Mouse (Mus musculus): ENCODE measurements around the gene Lonp1. TPM values are rescaled to one million over a fixed set of nuclear protein-coding genes. Genes with fewer than 3 reads are reported as not detected.

The Lonp1 gene
- polyA plus RNA-seq, 1 experiment from 2014 or later, result 47.7 TPM

GRCm38 (mm10) chr17:56605431-56605830 is 21.3 kb downstream of the Lonp1 start:
- peaks cover 18% of the 10 kb centered on the region for H3K4me1 ChIP-seq

DNA sequence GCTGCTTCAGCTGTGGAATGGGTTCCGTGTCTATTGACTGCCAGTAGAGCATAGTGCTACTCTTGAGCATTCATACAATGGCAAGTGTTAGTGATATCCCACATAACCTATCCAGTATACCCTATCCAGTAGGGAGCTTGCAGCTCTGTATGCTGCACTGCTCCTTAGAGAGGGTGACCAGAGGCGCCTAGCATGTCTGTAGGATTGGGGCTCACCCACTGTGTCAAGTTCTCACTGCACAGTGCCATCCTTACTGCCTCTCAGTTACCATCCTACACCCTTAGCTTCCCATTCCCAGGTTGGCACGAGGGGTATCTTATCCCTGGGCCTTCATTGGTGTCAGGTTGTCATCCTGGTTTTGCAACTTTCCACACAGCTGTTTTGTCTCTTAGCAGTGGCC is 22.3 kb downstream of the Lonp1 start:
- no peak for ATAC-seq (replicated peaks)
- Histone ChIP-seq H3K9ac (replicated peaks) (no peak overlapping the region), H3K36me3 (peaks cover 85% of the 10 kb centered on the region), H3K4me3 (no peak overlapping the region), H3K4me2 (replicated peaks) (no peak overlapping the region), H3K9me3 (no peaks in the 10 kb centered on the region), H3K27me3 (no peaks in the 10 kb centered on the region), H3K27ac (replicated peaks) (no peak overlapping the region), H3K4me1 (peaks cover 12% of the 10 kb centered on the region)
- over 99% methylated on average over 3 of the region's 3 CpGs for WGBS

More at GRCm38 (mm10) chr17:56605431-56605830, 21.3 kb downstream of the Lonp1 start:
- no peak for ATAC-seq (replicated peaks)
- no peak overlapping the region for H3K27ac ChIP-seq (replicated peaks)
- peaks cover 75% of the 10 kb centered on the region for H3K36me3 ChIP-seq
- no peaks in the 10 kb centered on the region for H3K27me3 ChIP-seq
- H3K9ac ChIP-seq (replicated peaks), result no peak overlapping the region
- 88% methylated on average over 9 of the region's 9 CpGs for WGBS
- H3K4me3 ChIP-seq, result no peak overlapping the region
- H3K4me2 ChIP-seq (replicated peaks), result no peak overlapping the region
- no peaks in the 10 kb centered on the region for H3K9me3 ChIP-seq

GRCm38 (mm10) chr17:56604070-56604380 is 22.7 kb downstream of the Lonp1 start:
- no peak for ATAC-seq (replicated peaks)
- H3K4me3 ChIP-seq, result no peak overlapping the region
- no peak overlapping the region for H3K9ac ChIP-seq (replicated peaks)
- no peaks in the 10 kb centered on the region for H3K27me3 ChIP-seq
- peaks cover 88% of the 10 kb centered on the region for H3K36me3 ChIP-seq
- peaks cover 10% of the 10 kb centered on the region for H3K4me1 ChIP-seq
- H3K27ac ChIP-seq (replicated peaks), result no peak overlapping the region
- no peak overlapping the region for H3K4me2 ChIP-seq (replicated peaks)
- WGBS, result 93% methylated on average over 9 of the region's 9 CpGs
- no peaks in the 10 kb centered on the region for H3K9me3 ChIP-seq

GRCm38 (mm10) chr17:56603186-56604069 is 23.3 kb downstream of the Lonp1 start:
- Histone ChIP-seq H3K36me3 (peaks cover 88% of the 10 kb centered on the region), H3K4me1 (peaks cover 4% of the 10 kb centered on the region), H3K4me2 (replicated peaks) (no peak overlapping the region), H3K27me3 (no peaks in the 10 kb centered on the region), H3K9me3 (no peaks in the 10 kb centered on the region), H3K4me3 (no peak overlapping the region), H3K9ac (replicated peaks) (no peak overlapping the region), H3K27ac (replicated peaks) (no peak overlapping the region)
- WGBS, result 95% methylated on average over 28 of the region's 28 CpGs
- ATAC-seq (replicated peaks), result no peak

- Histone ChIP-seq H3K27ac (replicated peaks) (no peak overlapping the region), H3K4me1 (peaks cover 18% of the 10 kb centered on the region), H3K9me3 (no peaks in the 10 kb centered on the region), H3K9ac (replicated peaks) (no peak overlapping the region), H3K4me3 (no peak overlapping the region), H3K27me3 (no peaks in the 10 kb centered on the region), H3K4me2 (replicated peaks) (no peak overlapping the region), H3K36me3 (peaks cover 84% of the 10 kb centered on the region)
- WGBS, result 83% methylated on average over 8 of the region's 8 CpGs
- ATAC-seq (replicated peaks), result no peak
These were observed 33.0 kb downstream of the Lonp1 start for GRCm38 (mm10) chr17:56593527-56594271.

GRCm38 (mm10) chr17:56592553-56592952 is 34.1 kb downstream of the Lonp1 start:
- H3K36me3 ChIP-seq, result peaks cover 87% of the 10 kb centered on the region
- no peak overlapping the region for H3K9ac ChIP-seq (replicated peaks)
- ATAC-seq (replicated peaks), result no peak
- no peak overlapping the region for H3K4me2 ChIP-seq (replicated peaks)
- H3K4me1 ChIP-seq, result peaks cover 30% of the 10 kb centered on the region
- no peaks in the 10 kb centered on the region for H3K9me3 ChIP-seq
- no peak overlapping the region for H3K27ac ChIP-seq (replicated peaks)
- H3K27me3 ChIP-seq, result no peaks in the 10 kb centered on the region
- no peak overlapping the region for H3K4me3 ChIP-seq

DNA sequence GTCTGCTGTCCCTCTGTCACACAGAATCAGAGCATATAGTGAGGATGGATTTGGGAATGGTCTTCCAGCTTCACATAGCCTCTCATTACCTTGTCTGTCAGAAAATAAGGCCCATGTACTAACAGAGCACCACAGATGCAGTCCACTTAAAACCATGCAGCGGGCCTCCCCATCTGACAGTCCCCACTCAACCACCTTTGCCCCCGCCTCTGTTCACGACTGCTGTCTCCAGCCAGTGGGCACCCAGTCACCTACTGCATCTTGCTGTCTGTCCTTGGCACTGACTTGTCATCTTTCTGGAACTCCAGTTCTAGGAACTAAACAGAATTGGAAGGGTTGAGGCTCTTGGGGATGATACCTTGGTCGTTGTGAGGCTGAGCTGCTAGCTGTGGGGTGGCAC is 37.8 kb downstream of the Lonp1 start:
- Histone ChIP-seq H3K4me2 (replicated peaks) (no peak overlapping the region), H3K4me1 (peaks cover 50% of the 10 kb centered on the region), H3K27ac (replicated peaks) (no peak overlapping the region), H3K27me3 (no peaks in the 10 kb centered on the region), H3K36me3 (peaks cover 60% of the 10 kb centered on the region), H3K9ac (replicated peaks) (no peak overlapping the region), H3K4me3 (no peak overlapping the region), H3K9me3 (no peaks in the 10 kb centered on the region)
- no peak for ATAC-seq (replicated peaks)
- WGBS, result 91% methylated on average over 4 of the region's 4 CpGs

- H3K4me3 ChIP-seq, result no peak overlapping the region
- no peaks in the 10 kb centered on the region for H3K27me3 ChIP-seq
- no peak overlapping the region for H3K27ac ChIP-seq (replicated peaks)
- no peak for ATAC-seq (replicated peaks)
- H3K4me1 ChIP-seq, result peaks cover 58% of the 10 kb centered on the region
- WGBS, result 77% methylated on average over 1 of the region's 1 CpGs
- H3K9ac ChIP-seq (replicated peaks), result peak overlapping the region; percentile 5; the same call in 1 of the 2 replicates
- H3K4me2 ChIP-seq (replicated peaks), result no peak overlapping the region
- peaks cover 49% of the 10 kb centered on the region for H3K36me3 ChIP-seq
- H3K9me3 ChIP-seq, result no peaks in the 10 kb centered on the region
These were observed 38.9 kb downstream of the Lonp1 start for GRCm38 (mm10) chr17:56587773-56588172.

GRCm38 (mm10) chr17:56585171-56585821 is 41.4 kb downstream of the Lonp1 start:
- under 1% methylated on average over 61 of the region's 61 CpGs for WGBS
- H3K4me2 ChIP-seq (replicated peaks), result peak overlapping the region; percentile 88

GRCm38 (mm10) chr17:56584257-56585130 is 42.2 kb downstream of the Lonp1 start, which contains the start of the genes Safb2 and Safb:
TSS of gene Safb2 (minus strand) at chr17:56584585.
TSS of gene Safb (plus strand) at chr17:56584825.
- Histone ChIP-seq H3K4me1 (peaks cover 60% of the 10 kb centered on the region), H3K9me3 (no peaks in the 10 kb centered on the region), H3K9ac (replicated peaks) (peak within 1 kb of the TSS; percentile 84), H3K27me3 (no peaks in the 10 kb centered on the region), H3K36me3 (peaks cover 52% of the 10 kb centered on the region), H3K4me3 (peak within 1 kb of the TSS; percentile 98), H3K4me2 (replicated peaks) (peak within 1 kb of the TSS; percentile 88), H3K27ac (replicated peaks) (peak within 1 kb of the TSS; percentile 95)
- ATAC-seq (replicated peaks), result peak; percentile 97
- under 1% methylated on average over 86 of the region's 101 CpGs for WGBS

More at GRCm38 (mm10) chr17:56585171-56585821, 41.4 kb downstream of the Lonp1 start:
- peak overlapping the region; percentile 84 for H3K9ac ChIP-seq (replicated peaks)
- peak overlapping the region; percentile 98 for H3K4me3 ChIP-seq
- H3K27me3 ChIP-seq, result no peaks in the 10 kb centered on the region
- peaks cover 52% of the 10 kb centered on the region for H3K36me3 ChIP-seq
- peak; percentile 32 for ATAC-seq (replicated peaks)
- H3K27ac ChIP-seq (replicated peaks), result peak overlapping the region; percentile 95
- peaks cover 64% of the 10 kb centered on the region for H3K4me1 ChIP-seq
- H3K9me3 ChIP-seq, result no peaks in the 10 kb centered on the region

GRCm38 (mm10) chr17:56583611-56584256 is 43.0 kb downstream of the Lonp1 start:
- H3K4me2 ChIP-seq (replicated peaks), result peak overlapping the region; percentile 64
- H3K4me3 ChIP-seq, result peak overlapping the region; percentile 98
- ATAC-seq (replicated peaks), result 0 out of 2 replicates have a peak, but pooled peaks have one; percentile 0
- peaks cover 57% of the 10 kb centered on the region for H3K4me1 ChIP-seq
- WGBS, result 3% methylated on average over 32 of the region's 33 CpGs
- no peaks in the 10 kb centered on the region for H3K27me3 ChIP-seq
- H3K36me3 ChIP-seq, result peaks cover 52% of the 10 kb centered on the region
- H3K27ac ChIP-seq (replicated peaks), result peak overlapping the region; percentile 95
- H3K9ac ChIP-seq (replicated peaks), result peak overlapping the region; percentile 77
- H3K9me3 ChIP-seq, result no peaks in the 10 kb centered on the region

All from forebrain, embryonic 15.5 days (tissue).